In the genomic region with DNA sequence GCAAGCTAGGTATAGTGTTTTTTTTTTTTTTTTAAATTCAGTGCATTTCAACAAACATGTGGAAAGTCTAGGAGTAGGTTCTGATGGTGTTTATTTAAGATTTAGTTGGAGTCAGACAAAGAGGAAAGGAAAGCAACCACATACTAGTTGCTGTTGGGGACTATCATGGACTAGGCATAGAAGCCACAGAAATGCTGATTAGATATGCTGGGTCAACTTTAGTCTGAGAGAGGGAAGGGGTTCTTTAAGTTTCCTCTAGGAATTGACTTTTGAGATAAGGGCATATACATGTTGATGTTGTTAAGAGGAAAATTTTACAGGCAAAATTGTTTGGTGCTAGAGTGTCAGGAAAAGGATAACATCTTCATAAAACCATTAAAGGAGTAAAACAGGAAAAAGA, we compare ENCODE assay signal across 25 mouse cellular contexts.
"Had no signal": no experiment of that assay in that cellular context is flagged by ENCODE, and none has a peak within 500 bp of the region (broad histone marks: within the 10 kb centered on the region; RNA-seq: fewer than 3 reads in every experiment).

No protein-coding gene starts in this region.

- H3K36me3 ChIP-seq: embryonic facial prominence, embryonic 10.5 days; embryonic facial prominence, embryonic 12.5 days; embryonic facial prominence, embryonic 13.5 days; embryonic facial prominence, embryonic 15.5 days; forebrain, embryonic 10.5 days; forebrain, embryonic 12.5 days; forebrain, embryonic 15.5 days had no signal

- H3K9me3 ChIP-seq: embryonic facial prominence, embryonic 10.5 days; embryonic facial prominence, embryonic 12.5 days; embryonic facial prominence, embryonic 13.5 days; embryonic facial prominence, embryonic 15.5 days; forebrain, embryonic 10.5 days; forebrain, embryonic 12.5 days; forebrain, embryonic 13.5 days; forebrain, embryonic 15.5 days had no signal

- H3K9ac ChIP-seq: embryonic facial prominence, embryonic 12.5 days; embryonic facial prominence, embryonic 13.5 days; embryonic facial prominence, embryonic 15.5 days; forebrain, embryonic 12.5 days; forebrain, embryonic 13.5 days; forebrain, embryonic 15.5 days; forebrain, postnatal 0 days had no signal

- DNase-seq: cerebellum, adult 9-10 months; cerebellum, adult 9-11 months; cerebellum, postnatal 10 days; cerebellum, postnatal 14 days; cerebellum, postnatal 25 days; cerebellum, postnatal 36 days; embryo, embryonic 11 days; forebrain, postnatal 0 days; gastrocnemius, adult 2 months; gastrocnemius, postnatal 10 days; gastrocnemius, postnatal 14 days; gastrocnemius, postnatal 25 days; gastrocnemius, postnatal 36 days; heart, adult 11 months; heart, adult 18-20 months; heart, adult 2 months had no signal

- H3K4me3 ChIP-seq: embryonic facial prominence, embryonic 10.5 days; embryonic facial prominence, embryonic 12.5 days; embryonic facial prominence, embryonic 13.5 days; embryonic facial prominence, embryonic 15.5 days; erythroblast, embryonic 14.5 days; forebrain, embryonic 10.5 days; forebrain, embryonic 12.5 days; forebrain, embryonic 13.5 days; forebrain, embryonic 15.5 days; gastrocnemius, adult 2 months; heart, adult 2 months had no signal

- H3K27ac ChIP-seq: embryonic facial prominence, embryonic 10.5 days; embryonic facial prominence, embryonic 12.5 days; embryonic facial prominence, embryonic 13.5 days; embryonic facial prominence, embryonic 15.5 days; forebrain, embryonic 10.5 days; forebrain, embryonic 12.5 days; forebrain, embryonic 13.5 days; forebrain, embryonic 15.5 days; gastrocnemius, adult 2 months; heart, adult 2 months had no signal

- H3K4me1 ChIP-seq: embryonic facial prominence, embryonic 10.5 days; embryonic facial prominence, embryonic 12.5 days; embryonic facial prominence, embryonic 13.5 days; embryonic facial prominence, embryonic 15.5 days; forebrain, embryonic 10.5 days; forebrain, embryonic 12.5 days; forebrain, embryonic 13.5 days; forebrain, embryonic 15.5 days had no signal

- H3K27me3 ChIP-seq: embryonic facial prominence, embryonic 12.5 days; embryonic facial prominence, embryonic 13.5 days; embryonic facial prominence, embryonic 15.5 days; forebrain, embryonic 12.5 days; forebrain, embryonic 13.5 days; forebrain, embryonic 15.5 days had no signal
